Mouse (Mus musculus): ENCODE data around the gene Spsb4.

GRCm38 (mm10) chr9:96914851-96915250, 103.8 kb downstream of the Spsb4 start:
- no peak for TF ChIP-seq CTCF (IDR thresholded peaks at IDR 0.05; ENCODE audit: extremely low read depth, insufficient read depth, insufficient read length, insufficient replicate concordance)
- no peak for TF ChIP-seq POLR2A (IDR thresholded peaks at IDR 0.05; ENCODE audit: low read depth, low read length)

Data from spleen, adult 2 months (tissue).